Mouse (Mus musculus) NIH3T3 (cell line): Measurements from ENCODE around the gene Zbtb16.
A peak's percentile ranks its signal among the peaks of the same experiment; 100 is the strongest.

Experiments
- DNase-seq: peaks from one replicate; pipeline ENCODE4 v3.0.0-alpha.2; 2012; ENCODE audit warnings: low read depth

Gene Zbtb16

DNA sequence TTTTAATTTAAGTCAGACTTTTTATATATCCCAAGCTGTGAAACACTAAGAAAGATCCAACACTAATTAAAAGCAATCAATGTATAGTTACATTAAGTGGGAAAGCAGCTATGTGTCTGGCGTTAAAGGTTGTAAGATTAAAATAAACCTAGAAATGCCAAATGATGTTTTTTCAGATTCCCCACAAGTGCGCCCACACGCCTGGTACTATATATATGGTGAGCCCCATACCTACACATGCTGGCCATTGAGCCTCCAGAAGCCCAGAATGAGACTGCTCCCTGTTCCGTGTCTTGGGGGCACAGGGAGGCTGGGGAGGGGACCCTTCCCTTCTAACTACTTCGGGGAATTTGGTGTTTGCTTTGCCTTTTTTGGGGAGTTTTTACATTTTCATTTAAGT lies 34.7 kb downstream of the Zbtb16 start:
- DNase-seq: no peak

DNA sequence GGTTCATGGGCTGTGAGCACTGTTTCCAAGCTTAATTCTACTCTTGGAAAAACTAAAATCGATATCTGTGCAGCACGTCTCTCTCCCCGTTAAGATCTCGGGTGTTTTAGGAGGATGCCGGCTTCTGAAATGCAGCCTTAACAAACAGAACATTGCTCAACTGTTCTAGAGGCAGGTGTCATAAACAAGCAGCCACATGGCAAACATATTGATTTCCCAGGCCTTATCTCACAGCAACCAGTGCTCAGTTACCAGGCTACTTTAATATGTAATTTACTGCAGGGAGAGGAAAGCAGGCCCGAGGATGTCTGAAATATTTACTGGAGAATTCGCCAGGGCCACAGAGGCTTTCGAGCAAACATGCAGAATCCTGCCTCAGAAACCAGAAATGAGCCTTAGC lies 35.4 kb downstream of the Zbtb16 start:
- no peak for DNase-seq

DNA sequence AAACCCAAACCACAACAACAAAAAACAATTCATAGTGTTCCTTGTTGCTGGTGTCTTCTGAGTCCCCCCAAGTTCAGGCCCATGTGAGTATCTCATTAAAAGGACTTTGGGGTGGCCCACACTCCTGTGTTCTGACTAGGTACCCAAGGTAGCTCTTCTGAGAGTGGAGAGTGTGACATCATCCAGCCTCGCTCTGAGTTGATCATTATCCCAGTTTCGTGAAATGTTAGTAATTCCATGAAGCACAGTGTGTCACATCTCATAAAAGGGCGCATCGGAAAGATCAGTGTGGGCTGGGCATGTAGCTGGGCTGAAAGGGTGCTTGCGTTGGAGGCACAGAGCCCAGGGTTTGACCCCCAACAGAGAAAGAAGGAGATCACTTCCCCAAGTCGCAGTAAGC lies 38.0 kb downstream of the Zbtb16 start:
- no peak for DNase-seq

DNA sequence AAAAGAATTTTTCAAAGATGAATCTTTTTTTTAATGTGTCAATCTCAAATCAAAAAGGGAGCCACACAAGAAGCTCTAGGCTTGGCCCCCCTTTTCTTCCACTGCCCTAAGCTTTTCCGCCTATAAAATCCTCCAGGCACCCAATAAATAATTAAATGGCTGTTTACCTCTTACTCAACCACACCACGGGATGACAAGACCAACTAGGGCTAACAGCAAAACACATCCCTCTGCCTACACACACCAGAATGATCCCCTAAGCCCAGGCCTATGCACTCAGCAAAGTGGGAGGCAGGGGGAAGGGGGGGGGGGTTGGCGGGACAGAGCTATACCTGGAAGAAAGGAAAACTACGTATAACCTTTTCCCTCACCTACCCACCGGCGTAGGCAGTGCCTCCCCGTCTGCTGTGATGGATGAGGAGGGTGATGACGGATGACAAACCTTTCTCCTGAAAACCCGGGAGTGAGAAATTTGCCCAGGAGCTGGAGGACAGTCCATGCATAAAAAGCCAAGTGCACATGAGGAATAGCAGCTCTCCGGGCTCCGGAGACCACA lies 39.7 kb downstream of the Zbtb16 start:
- DNase-seq: no peak

DNA sequence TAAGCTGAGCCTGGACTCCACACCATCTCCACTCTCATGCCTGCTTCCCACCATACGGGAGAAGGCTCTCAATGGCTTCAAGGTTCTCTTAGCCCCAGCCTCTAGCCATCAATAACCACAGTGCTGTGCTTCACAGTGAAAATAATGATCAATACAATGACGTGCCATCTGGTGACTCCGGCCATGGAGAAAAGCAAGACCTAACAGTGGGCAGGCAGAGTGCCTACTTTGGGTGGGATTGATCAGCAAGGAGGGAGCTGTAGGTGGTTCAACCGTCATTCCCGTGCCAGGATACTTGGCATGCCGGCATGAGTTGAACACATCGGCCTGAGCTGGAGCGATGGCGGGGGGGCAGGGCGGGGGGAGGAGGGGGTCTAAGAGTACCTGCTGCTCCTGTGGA lies 40.3 kb downstream of the Zbtb16 start:
- no peak for DNase-seq

DNA sequence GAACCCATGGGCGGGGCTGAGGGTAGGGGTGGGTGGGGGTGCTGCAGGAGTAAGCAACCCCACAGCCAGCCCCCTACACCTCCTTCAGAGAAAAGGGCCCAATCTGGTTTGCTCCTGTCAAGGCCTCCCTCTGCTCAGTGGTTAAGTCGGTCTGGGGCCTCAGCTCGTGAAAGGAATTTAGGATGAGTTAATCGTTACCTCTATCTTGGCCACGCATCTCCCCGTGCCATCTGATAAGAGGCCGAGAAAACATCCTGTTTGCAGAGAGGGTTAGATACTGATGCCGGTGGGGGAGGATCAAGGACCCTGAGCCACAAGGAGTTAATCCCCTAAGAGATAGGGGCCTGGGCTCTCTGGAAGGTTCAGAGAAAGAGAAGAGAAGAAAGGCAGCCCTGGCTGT lies 40.9 kb downstream of the Zbtb16 start:
- DNase-seq: no peak

DNA sequence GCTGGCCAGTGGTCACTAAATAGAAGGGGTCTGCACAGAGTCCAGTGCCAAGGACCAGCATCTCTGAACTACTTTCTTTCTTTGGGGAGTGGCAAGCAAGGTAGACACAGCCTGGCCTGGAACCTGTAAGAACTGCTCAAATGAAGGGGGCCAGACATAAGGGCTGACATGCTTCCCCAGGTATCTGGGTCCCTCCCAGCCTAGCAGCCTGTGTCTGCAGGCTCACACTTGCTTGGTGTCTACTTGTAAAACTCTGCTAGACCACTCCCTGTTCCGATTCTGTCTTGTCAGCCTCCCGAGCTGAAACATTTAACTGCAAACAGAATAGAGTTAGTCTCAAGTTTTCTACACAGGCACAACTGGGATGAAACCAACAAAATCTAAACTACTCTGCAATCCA lies 41.6 kb downstream of the Zbtb16 start:
- no peak for DNase-seq

DNA sequence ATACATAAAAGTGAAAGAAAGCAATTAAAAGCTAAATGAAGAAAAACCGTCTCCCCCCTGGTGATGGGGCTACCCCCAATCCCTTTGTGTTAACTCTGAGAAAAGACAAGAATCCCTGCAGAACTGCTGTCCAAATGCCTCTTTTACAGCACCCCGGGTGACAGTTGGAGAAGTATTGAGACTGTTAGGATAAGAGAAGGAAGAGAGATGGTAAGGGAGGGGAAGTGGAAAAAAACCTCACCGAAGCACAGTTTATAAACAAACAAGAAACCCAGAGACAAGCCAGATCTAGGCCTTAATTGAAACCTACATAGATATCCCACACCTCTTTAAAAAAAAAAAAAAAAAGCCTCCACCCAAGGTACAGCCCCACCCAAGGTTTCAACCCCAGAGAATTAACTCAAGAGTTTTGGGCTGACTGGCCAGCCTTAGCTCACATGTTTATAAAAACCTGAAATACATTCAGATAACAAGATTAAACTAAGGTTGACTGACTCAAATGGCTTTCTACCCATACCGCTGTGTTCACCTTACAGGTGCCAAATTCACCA lies 42.3 kb downstream of the Zbtb16 start:
- DNase-seq: no peak

DNA sequence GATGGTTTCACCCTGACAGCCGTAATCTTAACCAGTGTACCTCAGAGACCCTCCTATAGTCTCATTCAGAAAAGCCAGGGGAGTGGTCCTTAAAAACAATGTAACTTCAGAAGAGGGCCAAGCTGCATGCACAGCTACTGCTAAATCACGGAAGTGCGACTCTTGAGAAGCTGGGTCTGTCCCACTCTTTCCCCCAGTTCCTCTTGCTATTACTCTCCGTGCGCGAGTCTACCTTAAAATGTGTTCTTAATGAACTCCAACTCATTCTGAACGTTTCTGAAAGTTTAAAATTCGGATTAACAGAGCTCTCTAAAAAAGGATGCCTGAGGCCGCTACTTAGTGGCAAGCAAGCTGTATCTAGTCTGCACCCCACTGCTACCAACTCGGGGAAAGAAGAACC lies 45.4 kb downstream of the Zbtb16 start:
- DNase-seq: no peak

DNA sequence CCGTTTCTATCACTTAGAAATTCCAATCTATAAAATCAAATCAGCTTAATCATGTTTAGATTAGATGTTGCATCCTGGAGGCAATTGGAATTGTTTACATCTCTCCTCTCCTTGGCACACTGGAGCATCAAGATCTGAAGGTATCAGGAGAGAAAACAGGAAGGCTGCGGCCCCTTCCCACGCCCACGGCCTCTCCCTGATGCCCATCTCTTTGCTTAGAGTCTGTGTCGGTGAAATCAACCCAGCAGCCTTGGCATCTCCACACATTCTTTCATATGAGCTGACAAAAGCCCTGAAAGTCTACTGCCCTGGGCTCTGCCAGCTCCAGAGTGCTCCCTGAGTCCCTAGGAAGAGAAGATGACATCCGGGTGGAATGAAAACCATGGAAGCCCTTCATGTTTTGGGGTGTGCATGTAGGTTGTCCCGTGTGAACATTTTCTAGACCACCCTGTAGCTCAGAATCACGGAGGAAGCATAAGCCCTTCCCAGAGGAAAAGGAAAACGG lies 48.1 kb downstream of the Zbtb16 start:
- DNase-seq: no peak

DNA sequence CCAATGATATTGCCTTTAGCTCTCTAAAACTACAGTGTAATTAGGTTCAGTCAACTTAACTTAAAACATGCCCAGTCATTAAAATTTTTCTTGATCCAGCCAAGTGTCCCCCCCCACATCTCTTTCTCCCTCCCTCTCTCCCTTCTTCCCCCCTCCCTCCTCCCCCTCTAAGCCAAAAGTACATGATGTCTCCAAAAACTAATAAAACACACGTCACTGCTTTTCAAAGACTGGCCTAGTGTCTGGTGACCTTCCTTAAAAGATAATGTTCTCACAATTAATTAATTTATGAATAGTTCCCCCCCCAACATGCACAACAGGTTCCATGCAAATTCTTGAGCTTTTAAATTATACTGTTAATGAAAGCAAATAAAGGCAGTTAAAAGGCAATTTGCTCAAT lies 48.7 kb downstream of the Zbtb16 start:
- DNase-seq: no peak

DNA sequence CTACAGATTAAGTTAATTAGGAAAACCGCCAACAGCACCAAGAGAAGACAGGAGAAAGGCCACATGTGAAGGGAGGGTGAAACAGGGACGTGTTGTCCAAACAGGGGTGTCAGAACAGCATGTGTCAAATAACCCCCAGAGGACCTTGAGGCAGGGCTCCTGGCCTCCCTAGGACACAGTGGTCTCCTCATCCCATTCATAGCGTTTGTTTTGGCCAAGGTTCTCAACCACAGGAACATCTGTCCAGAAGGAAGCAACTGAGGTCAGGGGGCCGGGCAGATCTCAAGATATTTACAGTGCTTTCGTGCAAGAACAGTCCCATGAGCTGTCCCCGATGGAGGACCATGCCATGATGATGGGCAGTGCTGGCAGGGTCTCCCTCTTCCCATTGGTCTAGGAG lies 49.2 kb downstream of the Zbtb16 start:
- DNase-seq: no peak

DNA sequence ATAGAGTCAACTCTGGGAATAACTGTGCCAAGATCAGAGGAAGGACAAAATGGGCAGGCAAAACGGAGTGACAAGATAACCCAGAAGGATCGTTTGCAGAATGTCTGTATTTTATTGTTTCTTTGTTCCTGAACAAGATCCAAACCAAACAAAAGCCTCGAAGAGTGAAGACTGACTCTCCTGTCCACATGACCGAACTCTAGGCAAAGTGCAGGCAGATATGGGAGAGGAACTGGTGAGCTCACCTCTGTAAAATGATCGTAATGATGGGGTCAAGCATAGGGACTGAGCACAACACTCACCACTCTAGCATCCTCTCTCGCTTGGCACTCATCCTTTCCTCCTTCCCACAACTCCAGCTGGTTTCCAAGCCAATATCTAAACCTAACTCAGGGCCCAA lies 51.1 kb downstream of the Zbtb16 start:
- DNase-seq: no peak

DNA sequence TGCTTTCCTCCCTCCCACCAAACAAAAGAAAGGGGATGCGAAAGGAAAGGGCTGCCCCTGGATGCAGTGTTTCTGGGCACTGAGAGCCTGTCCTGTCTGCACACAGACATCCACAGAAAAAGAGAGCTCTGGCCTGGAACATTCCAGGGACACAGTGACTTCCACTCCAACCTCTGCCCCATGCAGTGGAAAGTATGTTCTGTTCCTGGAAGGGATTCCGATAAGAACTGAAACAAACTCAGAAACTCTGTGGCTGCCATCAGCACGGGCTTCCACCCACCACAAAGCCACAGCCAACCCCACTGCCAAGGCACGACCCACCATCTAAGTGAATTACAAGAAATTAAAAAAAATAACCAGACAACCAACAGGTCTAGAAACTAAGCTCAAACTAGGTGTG lies 52.7 kb downstream of the Zbtb16 start:
- no peak for DNase-seq

DNA sequence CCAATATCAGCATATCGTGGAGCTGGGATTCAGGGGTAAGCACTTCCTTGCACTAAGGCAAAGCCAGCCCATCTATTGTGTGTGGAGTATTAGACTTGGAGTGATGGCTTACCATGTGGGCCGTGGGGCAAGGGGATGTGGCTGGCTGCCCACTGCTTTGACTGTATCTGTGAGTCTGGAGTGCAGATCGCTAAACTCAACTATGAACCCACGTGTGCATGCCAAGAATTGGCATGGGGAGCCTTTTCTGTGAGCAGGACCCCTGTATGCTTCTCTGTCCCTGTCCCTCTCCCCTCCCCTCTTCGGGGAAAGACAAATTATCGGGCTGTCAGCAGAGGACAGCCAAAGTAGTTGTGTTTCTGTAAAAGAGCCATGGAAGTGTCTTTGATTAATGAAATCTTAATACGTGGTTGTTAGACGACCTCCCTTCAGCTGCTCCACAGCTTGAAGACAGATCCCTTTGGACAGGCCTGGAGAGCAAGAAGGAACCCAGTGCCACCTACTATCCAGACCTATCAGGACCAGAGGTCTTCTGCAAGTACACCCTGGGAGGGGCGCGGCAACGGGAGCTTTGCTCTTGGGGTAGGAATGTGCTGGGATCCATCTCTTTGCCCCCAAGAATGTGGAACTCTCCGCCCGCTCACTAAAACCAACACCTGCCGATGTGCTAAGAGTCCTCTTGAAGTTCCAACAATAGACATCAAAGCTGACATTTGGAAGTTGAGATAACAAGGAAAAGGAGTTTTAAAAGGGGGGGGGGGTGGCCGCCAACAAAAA lies 53.5 kb downstream of the Zbtb16 start:
- DNase-seq: no peak

DNA sequence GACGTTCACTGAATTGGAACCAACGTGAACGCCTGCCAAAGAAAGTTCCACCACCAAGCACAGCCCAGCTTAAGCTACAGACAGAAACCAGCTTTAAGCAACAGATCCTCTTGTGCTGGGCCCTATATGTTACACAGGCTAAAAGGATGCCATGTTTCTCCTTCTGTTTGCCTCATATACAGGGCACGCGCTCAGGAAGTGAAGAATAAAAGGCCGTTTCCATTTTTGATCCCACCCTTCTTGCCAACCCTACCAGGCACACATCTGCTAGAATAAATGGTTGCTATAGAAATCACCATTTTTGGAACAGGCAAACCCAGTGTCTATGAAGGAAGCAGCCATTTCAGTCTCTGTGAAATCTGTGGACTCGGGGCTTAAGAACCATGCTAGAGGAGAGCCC lies 59.8 kb downstream of the Zbtb16 start:
- no peak for DNase-seq

DNA sequence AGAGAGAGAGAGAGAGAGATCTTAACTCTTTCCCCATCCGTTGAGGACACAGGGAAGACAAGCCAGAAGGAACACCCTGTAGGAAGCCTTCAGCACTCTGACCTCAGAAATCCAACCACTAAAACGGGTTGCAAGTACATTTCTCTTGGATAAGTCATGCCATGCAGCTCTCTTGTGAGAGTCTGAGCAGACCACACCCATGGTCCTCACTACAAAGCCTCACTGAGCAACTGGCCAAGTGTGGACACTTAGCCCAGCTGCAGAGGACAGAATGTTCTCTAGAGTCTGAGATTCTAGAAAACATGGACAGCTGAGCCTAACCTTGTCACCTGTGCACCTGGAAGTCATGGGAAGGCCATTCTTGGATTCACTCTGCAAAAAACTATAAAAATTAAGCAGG lies 60.5 kb downstream of the Zbtb16 start:
- DNase-seq: peak; percentile 37

DNA sequence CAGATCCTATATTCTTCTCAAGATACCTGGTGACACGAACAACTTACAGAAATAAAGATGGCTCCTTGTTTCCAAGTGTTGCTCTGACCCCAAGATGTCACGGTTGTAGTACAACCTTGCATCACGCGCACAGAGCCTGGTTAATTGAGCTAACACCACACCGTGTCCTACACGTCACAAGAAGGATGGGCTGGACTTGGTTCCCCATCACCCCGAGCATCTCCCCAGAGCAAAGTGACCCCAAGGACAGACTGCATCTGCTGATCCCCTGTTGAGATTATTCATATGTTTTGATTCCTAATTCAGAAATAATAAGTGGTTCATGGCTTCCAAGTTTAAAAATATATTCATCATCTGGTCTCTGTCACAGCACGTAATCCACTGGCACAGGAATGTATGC lies 62.3 kb downstream of the Zbtb16 start:
- no peak for DNase-seq

DNA sequence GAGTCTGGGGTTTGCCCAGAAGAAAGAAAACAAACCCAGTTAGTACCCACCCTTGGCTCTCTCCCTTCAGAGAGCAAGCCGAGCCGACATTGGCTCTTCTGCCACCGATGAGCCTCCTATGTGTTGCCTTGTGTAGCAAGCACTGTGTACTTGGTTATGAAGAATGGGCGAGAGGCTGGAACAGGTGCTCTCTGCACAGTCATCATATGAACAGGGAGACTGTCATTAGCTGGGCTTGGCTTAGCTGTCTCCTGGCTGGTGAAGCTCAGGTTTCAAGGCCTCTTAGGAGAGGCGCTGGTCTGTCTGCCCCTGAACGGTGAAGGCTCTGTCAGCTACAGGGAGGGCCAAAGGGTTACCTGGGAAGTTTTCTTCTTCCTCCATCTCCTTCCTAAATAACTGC lies 62.9 kb downstream of the Zbtb16 start:
- DNase-seq: no peak

DNA sequence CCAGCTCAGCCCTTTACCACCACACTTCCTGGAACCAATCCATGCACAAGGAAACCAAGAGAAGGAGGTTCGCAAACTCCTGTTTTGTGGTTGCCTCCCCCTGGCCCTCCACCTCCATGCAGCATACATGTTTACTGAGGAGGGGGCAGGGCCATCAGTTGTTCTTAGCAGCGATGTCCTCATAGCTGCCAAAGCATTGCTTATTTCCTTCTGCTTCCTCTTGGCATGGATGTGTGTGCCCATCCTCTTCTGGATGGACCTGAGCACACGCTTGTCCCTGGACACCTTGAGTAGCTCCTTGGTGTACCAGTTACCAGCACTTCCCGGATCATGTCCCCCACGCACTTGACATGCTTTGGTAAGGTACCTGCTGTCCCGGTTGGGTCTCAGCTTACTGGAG lies 64.5 kb downstream of the Zbtb16 start:
- no peak for DNase-seq

DNA sequence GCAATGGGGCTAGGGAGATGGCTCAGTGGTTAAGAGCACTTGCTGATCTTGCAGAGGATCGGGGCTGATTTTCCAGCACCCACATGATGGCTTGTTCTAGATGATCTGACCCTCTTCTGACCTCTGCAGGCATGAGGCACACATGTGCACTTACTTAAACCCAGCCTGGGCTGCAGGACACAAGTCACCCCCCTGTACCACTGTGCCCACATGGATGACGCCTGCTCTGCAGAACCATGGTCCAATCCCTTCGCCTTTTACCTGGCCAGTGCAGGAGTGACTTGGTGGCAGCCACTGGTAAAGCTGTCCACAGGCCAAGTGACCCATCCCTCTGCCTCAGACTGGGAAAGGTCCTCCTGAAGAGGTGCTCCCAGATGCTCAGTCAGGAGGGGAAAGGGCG lies 67.1 kb downstream of the Zbtb16 start:
- no peak for DNase-seq

DNA sequence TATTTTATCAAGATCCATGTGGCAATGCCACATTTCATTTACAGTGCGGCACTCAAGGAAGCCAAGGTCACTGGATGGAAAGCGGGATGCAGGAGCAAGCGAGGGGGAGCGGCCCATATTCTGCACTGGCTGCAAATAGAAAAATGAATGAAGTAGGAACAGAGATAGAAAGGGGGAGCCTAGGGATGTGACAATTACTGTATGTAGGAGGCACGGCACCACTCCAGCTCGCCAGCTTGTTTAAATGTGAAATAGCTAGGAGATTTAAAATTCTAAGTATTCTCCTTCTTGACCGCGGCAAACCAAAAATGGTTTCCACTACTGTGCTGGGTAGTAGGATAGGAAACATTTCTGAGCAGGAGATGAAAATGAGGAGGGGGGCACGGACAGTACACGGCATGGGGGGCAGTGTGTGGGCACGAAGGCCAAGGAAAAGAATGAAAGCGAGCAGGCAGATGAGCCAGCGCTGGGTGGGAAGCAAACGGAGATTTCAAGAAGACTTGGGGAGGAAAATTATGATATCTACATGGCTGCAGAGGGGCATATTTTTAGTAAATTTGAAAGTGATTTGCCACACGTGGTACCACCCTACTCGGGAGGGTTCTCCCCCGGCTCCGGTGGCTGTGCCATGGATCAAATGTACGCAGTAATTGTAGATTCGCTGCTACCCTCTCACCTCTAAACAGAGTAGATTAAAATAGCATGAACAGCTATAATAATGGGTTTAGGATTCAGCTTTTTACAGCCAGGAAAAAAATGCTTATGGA lies 68.2 kb downstream of the Zbtb16 start:
- DNase-seq: no peak

DNA sequence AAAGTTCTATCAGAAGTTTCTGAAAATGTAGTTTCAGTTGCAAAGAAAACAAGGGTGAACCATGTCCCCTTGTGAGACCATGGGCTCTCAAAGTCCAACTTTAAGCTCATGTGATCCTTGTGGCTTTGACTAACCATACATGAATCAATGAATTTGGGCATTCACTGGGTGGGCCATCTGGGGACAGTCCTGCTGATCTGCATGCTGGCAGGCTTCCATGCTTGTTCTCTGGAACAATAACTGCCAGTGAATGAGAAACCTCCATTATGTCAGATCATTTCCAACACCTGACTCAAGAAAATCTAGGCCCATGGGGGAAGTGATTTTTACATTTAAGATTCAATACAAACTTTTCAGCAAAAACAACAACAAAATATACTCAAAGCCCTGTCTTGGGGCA lies 70.1 kb downstream of the Zbtb16 start:
- no peak for DNase-seq
